Mouse (Mus musculus): ENCODE measurements around the gene Tmem88b. TPM values are rescaled to one million over a fixed set of nuclear protein-coding genes. Genes with fewer than 3 reads are reported as not detected.

Gene Tmem88b
- polyA plus RNA-seq, 1 experiment from 2014 or later: 0.92 TPM

Small RNAs within 50 kb of the gene (microRNA-seq; reads per million reads assigned to microRNA genes)
- gene Gm27743: not detected

Other genes starting within 250 kb of the Tmem88b start
- gene Nadk, start 223.5 kb downstream of the Tmem88b start, polyA plus RNA-seq (2014; fragmentation: Nextera tagmentation; extraction: Ambion mirVana): 79.1 and 93.0 TPM in 2 replicates
- gene Slc35e2, start 184.5 kb downstream of the Tmem88b start, polyA plus RNA-seq (2014; fragmentation: Nextera tagmentation; extraction: Ambion mirVana): 21.0 and 21.4 TPM in 2 replicates
- gene Cdk11b, start 161.0 kb downstream of the Tmem88b start, polyA plus RNA-seq (2014; fragmentation: Nextera tagmentation; extraction: Ambion mirVana): 46.7 and 54.1 TPM in 2 replicates
- not detected in 2 replicates for gene Gm10563, start 140.5 kb downstream of the Tmem88b start, polyA plus RNA-seq (2014; fragmentation: Nextera tagmentation; extraction: Ambion mirVana)
- gene Mmp23, start 132.5 kb downstream of the Tmem88b start, polyA plus RNA-seq (2014; fragmentation: Nextera tagmentation; extraction: Ambion mirVana): 1.3 and 6.6 TPM in 2 replicates
- gene Mib2, start 116.7 kb downstream of the Tmem88b start, polyA plus RNA-seq (2014; fragmentation: Nextera tagmentation; extraction: Ambion mirVana): 35.5 and 36.8 TPM in 2 replicates
- gene Fndc10, start 91.5 kb downstream of the Tmem88b start, polyA plus RNA-seq (2014; fragmentation: Nextera tagmentation; extraction: Ambion mirVana): 8.5 and 10.4 TPM in 2 replicates
- gene Ssu72, start 81.1 kb downstream of the Tmem88b start, polyA plus RNA-seq (2014; fragmentation: Nextera tagmentation; extraction: Ambion mirVana): 172 and 179 TPM in 2 replicates
- 6.8 and 9.6 TPM in 2 replicates for gene Tmem240, start 51.1 kb downstream of the Tmem88b start, polyA plus RNA-seq (2014; fragmentation: Nextera tagmentation; extraction: Ambion mirVana)
- 82.6 and 85.0 TPM in 2 replicates for gene Atad3a, start 24.8 kb downstream of the Tmem88b start, polyA plus RNA-seq (2014; fragmentation: Nextera tagmentation; extraction: Ambion mirVana)
- 17.4 and 23.1 TPM in 2 replicates for gene Vwa1, start 11.2 kb downstream of the Tmem88b start, polyA plus RNA-seq (2014; fragmentation: Nextera tagmentation; extraction: Ambion mirVana)
- not detected in 2 replicates for gene Ankrd65, start 4.6 kb upstream of the Tmem88b start, polyA plus RNA-seq (2014; fragmentation: Nextera tagmentation; extraction: Ambion mirVana)
- gene Mrpl20, start 17.0 kb upstream of the Tmem88b start, polyA plus RNA-seq (2014; fragmentation: Nextera tagmentation; extraction: Ambion mirVana): 258 and 275 TPM in 2 replicates
- gene Ccnl2, start 26.6 kb upstream of the Tmem88b start, polyA plus RNA-seq (2014; fragmentation: Nextera tagmentation; extraction: Ambion mirVana): 153 and 173 TPM in 2 replicates
- 120 and 127 TPM in 2 replicates for gene Aurkaip1, start 45.4 kb upstream of the Tmem88b start, polyA plus RNA-seq (2014; fragmentation: Nextera tagmentation; extraction: Ambion mirVana)
- gene Mxra8, start 53.8 kb upstream of the Tmem88b start, polyA plus RNA-seq (2014; fragmentation: Nextera tagmentation; extraction: Ambion mirVana): 9.6 and 24.0 TPM in 2 replicates
- 14.0 and 16.1 TPM in 2 replicates for gene Dvl1, start 61.5 kb upstream of the Tmem88b start, polyA plus RNA-seq (2014; fragmentation: Nextera tagmentation; extraction: Ambion mirVana)
- gene Tas1r3, start 77.5 kb upstream of the Tmem88b start, polyA plus RNA-seq (2014; fragmentation: Nextera tagmentation; extraction: Ambion mirVana): 0.45 and 0.47 TPM in 2 replicates
- 31.4 and 31.8 TPM in 2 replicates for gene Cptp, start 83.6 kb upstream of the Tmem88b start, polyA plus RNA-seq (2014; fragmentation: Nextera tagmentation; extraction: Ambion mirVana)
- 74.9 and 75.8 TPM in 2 replicates for gene Ints11, start 83.7 kb upstream of the Tmem88b start, polyA plus RNA-seq (2014; fragmentation: Nextera tagmentation; extraction: Ambion mirVana)
- 53.4 and 57.4 TPM in 2 replicates for gene Pusl1, start 105.9 kb upstream of the Tmem88b start, polyA plus RNA-seq (2014; fragmentation: Nextera tagmentation; extraction: Ambion mirVana)
- 67.8 and 76.7 TPM in 2 replicates for gene Acap3, start 105.9 kb upstream of the Tmem88b start, polyA plus RNA-seq (2014; fragmentation: Nextera tagmentation; extraction: Ambion mirVana)
- gene Ube2j2, start 158.0 kb upstream of the Tmem88b start, polyA plus RNA-seq (2014; fragmentation: Nextera tagmentation; extraction: Ambion mirVana): 123 and 124 TPM in 2 replicates
- 10.5 and 11.5 TPM in 2 replicates for gene C1qtnf12, start 176.4 kb upstream of the Tmem88b start, polyA plus RNA-seq (2014; fragmentation: Nextera tagmentation; extraction: Ambion mirVana)
- gene B3galt6, start 206.8 kb upstream of the Tmem88b start, polyA plus RNA-seq (2014; fragmentation: Nextera tagmentation; extraction: Ambion mirVana): 37.4 and 38.1 TPM in 2 replicates
- gene Sdf4, start 207.0 kb upstream of the Tmem88b start, polyA plus RNA-seq (2014; fragmentation: Nextera tagmentation; extraction: Ambion mirVana): 123 and 125 TPM in 2 replicates
- 0.20 and 0.70 TPM in 2 replicates for gene Tnfrsf4, start 228.0 kb upstream of the Tmem88b start, polyA plus RNA-seq (2014; fragmentation: Nextera tagmentation; extraction: Ambion mirVana)
- 1.5 and 2.7 TPM in 2 replicates for gene Tnfrsf18, start 240.3 kb upstream of the Tmem88b start, polyA plus RNA-seq (2014; fragmentation: Nextera tagmentation; extraction: Ambion mirVana)